Mouse (Mus musculus) kidney, postnatal 36 days (tissue): Measurements from ENCODE around the gene Kpna1.
"Not testable (repeated sequence)": the region's sequence is repeated elsewhere in the genome, so short reads cannot be mapped to it uniquely, and the experiment has no call there.

Experiments
- DNase-seq, 2 experiments: peaks; one replicate each; pipeline ENCODE4 v3.0.0; 2021 to 2022; ENCODE audit warnings: mixed read lengths in 2 of 2

Gene Kpna1

DNA sequence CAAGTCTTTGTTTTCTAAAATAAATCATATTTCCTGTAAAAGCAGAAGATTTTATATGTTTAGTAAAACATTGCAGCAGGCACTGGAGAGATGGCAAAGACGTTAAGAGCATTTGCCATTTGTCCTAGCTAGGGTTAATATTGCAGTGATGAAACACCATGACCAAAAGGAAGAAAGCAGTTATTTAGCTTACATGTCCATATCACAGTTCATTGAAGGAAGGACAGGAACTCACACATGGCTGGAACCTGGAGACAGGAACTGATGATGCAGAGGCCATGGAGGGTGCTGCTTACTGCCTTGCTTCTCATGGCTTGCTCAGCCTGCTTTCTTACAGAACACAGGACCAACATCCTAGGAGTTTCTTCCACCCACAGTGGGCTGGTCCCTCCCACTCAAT lies 13.8 kb downstream of the Kpna1 start:
- no peak for DNase-seq

DNA sequence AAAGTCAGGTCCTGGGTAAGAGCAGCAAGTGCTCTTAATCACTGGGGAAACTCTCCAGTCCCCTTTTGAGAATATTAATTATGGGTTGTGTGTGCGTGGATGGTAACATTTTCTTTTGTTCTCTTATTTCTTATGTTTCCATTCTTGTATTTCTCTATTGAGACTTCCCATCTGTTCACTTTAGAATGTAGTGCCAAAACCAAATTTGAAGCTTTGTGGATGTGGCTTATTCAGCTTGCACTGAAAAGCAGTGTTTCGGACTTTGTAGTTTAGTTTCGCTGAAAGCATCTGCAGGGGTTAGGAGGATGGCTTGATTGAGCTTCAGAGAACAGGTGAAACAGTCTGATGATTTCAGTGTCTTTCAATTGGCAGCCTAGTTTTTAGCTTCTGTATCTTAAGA lies 14.8 kb downstream of the Kpna1 start:
- no peak for DNase-seq

DNA sequence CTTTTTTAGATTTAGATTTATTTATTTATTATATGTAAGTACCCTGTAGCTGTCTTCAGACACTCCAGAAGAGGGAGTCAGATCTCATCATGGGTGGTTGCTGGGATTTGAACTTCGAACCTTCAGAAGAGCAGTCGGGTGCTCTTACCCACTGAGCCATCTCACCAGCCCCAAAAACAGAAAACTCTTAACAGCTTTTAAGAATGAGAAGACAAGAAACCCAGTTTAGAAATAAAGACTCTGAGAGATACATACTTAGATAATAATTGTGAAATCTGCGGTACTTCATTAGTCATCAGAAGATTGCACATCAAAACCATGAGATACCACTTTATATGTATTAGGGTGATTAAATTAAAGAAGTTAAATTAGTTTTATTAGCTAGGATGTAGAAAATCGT lies 20.3 kb downstream of the Kpna1 start:
- DNase-seq, result not testable (repeated sequence)

DNA sequence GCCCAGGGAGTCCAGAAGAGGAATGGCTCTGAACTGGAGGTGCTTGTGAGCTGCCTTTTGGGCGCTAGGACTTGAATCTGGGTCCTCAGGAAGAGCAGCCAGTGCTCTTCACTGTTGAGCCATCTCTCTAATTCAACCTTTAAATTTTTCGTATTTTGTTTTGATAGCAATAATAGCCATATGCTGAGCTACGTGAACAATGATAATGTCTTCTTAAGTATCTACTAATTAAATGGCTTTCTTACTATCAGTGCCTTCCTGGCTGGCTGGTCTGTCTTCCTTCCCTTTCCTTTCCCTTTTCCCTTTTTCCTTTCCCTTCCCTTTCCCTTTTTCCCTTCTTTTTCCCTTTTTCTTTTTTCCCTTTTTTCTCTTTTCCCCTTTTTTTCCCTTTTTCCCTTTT lies 29.8 kb downstream of the Kpna1 start:
- no peak for DNase-seq

DNA sequence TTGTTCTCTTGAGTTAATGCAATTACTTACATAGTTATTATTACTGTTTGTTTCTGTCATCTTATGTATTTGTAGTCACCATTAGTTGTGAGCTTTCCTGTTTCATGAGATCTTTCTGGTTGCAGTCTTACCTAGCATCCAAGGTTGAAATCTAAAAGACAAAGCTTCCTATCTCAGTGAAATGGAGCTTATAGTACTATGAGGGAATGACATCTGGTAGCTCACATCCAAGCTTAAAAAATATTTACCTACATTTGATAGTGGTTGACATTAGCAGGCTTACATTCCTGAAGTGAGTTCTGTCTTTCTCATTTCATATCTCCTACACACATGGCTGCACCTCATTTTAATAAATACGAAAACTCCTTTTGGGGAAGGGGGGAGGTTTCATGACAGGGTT lies 37.8 kb downstream of the Kpna1 start:
- no peak for DNase-seq

DNA sequence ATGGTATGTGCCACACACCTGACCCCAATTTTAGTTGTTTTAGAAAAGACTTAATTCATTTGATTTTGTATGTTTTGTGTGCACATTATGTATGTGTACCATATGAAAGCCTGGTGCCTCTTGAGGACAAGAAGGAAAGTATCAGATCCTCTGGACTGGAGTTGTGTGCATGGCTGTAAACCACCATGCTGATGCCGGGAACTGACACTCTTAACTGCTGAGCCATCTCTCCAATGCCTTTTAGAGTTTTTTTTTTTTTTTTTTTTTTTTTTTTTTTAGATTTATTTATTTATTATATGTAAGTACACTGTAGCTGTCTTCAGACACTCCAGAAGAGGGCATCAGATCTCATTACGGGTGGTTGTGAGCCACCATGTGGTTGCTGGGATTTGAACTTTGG lies 49.6 kb downstream of the Kpna1 start:
- DNase-seq, result not testable (repeated sequence)

DNA sequence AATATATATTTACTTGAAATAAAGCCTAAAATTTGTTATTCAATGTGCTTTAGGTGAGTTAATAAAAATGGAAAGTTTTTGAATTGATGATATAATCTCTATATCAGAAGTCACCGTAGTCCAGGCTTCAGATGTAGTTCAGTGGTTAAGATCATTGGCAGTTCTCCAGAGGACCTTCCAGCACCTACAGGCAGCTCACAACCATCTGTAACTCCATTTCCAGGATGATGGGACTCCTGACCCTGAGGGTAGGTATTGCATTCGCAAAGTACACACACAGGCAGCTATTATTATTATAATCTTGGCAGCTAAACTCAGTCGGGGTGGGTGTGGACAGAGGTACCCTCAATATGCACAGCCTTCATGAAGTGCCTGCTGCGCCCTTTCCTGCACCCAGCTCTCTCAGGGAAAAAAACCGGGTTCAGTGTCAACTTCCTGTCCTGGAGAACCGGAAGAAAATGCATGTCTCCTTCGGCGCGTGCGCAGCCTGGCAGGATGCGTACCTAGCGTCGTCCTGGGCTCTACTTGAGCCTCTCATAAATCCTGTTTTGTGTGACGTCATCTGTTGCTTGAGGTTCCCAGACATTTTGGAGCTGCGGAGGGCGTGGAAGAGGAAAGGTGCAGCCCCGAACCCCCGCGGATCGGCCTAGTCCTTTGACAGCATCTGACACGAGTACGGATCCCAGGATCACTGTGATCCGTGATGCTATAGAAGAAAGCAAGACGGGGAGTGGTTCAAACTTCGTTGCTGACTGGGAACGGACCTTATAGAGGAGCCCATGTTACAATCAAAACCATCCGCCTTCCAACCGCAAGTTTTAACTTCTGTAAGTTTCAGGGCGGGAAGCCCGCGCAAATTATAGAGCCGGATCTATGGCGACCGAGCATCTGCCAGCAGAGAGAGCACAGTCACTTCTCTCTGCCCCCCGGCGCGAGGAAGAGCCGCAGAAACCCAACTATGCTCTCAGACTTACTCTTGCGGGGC lies 62.4 kb downstream of the Kpna1 start, which contains the start of gene Wdr5b:
Gene Wdr5b, plus strand, starts transcription at position 551 of the 985 bp plus-strand sequence.
- DNase-seq, result peak; percentile 93 to 98

DNA sequence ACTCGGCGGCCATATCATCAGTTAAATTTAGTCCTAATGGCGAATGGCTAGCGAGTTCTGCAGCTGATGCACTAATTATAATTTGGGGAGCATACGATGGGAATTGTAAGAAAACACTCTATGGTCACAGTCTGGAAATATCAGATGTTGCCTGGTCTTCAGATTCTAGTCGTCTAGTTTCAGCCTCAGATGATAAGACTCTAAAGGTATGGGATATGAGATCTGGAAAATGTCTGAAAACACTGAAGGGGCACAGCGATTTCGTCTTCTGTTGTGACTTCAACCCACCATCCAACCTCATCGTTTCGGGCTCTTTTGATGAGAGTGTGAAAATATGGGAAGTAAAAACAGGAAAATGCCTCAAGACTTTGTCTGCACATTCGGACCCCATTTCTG lies 63.1 kb downstream of the Kpna1 start:
- DNase-seq, result no peak

DNA sequence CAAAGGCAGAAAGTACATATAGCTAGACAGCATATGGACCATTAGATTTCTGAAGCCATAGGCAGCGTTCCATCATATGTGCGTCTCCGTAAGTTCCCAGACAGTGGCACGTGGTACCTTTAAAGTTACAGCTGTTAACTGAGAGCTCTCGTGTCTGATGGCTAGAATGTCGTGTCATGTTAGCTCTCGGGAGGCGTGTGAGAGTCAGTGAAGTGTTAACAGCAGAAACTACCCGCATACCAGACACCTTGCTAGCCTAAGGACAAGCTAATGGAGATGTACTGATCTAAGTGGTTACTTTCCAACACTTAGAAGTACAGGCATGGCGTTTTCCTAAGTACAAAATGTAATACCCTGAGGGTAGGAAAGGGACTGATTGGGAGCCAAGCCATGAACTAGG lies 64.5 kb downstream of the Kpna1 start:
- no peak for DNase-seq

DNA sequence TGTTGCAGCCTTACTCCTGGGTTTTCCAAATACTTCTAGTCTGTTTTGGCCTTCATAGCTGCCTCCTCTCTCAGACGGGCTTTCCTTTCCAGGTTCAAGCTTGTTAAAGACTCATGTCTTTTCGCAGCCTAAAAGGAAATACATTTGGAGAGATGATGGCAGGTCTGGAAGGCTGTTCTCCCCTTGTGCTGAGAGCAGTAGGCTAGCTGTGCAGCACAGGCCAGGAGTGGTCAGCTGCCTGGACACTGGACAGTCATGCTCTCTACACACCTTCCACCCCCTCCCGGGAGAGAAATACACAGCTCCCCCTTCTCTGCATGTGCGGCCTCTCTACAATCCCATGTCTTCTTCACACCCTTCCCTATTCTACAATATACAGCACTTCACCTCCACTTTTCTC lies 65.4 kb downstream of the Kpna1 start:
- no peak for DNase-seq

DNA sequence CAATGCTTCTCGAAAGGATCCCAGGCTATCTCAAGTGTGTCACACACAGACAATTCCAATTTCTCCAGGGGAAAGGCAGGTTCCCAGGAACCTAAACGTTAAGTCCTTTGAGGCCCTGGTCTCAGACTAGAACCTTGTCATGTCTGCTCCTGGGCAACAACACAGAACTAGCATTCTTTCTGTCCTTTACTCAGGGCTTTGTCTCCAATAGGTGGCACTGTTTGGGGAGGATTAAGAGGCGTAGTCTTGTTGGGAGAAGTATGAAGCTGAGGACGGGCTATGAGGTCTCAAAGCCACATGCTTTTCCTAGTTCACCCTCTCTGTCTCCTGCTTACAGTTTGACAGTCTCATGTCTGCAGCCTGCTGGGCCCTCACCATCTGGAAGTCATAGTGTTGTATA lies 69.0 kb downstream of the Kpna1 start:
- DNase-seq, result no peak

DNA sequence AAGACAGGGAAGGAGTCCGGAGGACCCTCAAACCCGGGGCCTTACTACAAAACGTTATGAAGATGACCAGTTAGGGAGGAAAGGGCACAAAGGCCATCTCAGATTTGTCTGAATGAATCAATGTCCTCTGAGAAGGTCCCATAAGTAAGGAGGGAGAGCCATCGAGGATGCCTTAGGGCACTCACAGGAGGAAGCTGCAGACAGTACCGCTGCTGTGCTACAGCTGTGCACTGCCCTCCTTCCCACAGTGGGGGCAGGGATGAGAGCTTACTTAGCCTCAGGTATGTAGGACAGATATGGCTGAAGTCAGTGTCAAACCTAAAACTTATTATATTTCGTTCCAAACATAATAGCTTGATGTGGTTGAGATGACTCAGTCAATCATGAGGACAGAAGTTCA lies 72.9 kb downstream of the Kpna1 start:
- DNase-seq, result no peak

DNA sequence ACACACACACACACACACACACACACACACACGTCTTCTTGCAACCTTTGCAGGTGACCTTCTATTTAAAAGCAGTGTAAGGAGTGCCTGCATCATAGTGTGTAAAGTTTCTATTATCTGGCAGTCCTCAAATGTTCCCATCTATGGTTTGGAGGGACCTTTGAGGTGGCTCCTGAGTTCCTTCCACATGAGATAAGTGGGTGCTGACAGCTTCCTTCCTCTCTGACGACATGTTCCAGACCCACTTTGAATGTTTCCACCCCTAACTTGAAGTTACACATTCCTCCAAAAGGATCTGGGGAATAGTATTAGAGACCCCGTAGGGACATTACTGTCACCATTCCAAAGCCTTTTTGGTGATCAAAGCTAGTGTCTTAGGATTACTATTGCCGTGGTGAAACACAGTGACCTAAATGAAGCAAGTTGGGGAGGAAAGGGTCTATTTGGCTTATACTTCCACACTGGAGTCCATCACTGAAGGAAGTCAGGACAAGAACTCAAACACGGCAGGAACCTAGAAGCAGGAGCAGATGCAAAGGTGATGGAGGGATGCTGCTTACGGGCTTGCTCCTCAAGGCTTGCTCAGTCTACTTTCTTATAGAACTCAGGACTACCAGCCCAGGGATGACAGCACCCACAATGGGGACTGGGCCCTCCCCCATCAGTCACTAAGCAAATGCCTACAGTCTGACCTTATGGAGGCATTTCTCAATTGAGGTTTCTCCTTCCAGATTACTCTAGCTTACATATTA lies 75.2 kb downstream of the Kpna1 start:
- no peak for DNase-seq

DNA sequence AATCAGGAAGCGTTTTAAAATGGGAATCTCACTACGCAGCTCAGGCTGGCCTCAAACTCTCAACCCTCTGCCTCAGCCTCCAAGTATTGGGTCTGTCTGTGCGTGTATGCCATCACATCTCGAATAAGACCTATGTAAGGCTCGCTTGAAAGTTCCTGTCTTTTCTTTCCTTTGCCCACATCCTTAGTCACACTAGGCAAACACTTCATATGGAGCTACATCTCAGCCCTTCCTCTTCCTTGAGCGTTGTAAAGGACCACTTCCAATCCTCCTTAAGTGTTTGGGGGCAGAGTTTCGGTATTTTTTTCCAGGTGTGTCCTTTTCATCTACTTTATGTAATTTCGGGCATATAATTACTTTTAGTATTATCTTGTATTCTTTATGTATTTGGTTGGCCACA lies 76.4 kb downstream of the Kpna1 start:
- no peak for DNase-seq

DNA sequence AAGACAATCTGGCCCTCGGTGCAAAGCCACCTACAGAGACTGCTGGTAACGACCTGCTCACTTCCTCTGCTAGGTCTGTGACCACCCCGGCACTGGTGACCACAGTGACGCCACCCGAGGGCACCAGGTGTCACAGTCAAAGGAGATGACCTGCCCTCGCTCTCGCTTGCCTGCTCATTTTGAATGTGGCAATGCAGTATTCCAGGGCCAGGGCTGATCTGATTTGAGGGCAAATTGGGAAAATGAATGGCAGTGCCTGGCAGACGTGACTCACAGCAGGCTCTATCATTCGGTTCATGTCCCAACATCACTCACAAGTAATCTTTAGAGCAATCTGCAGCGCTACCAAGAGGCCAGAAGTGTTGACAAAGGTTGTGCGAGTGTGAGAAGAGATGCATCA lies 77.9 kb downstream of the Kpna1 start:
- DNase-seq, result no peak

DNA sequence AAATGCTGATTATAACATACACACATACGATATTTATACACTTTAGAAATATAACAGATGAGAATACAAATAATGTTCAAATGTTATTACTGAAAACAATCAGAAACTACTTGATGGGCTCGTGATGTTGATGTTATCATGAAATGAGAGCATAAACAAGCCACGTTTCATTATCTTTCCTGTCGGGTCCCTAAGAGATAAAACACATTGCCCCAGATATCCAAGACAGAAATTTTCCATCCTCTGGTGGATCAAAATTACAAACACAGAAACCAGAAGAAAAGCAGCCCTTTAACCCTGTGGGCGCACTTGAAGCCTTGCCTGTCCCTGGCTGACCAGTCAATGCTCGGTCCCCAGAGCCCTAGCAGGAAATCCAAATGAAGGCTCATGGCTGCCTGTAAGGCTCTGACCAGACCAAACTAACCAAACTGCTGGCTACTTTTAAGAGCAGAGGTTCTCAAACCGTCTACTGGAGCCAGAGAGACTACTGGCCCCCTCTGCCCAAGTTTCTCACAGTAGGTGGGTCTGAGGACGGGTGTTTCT lies 79.5 kb downstream of the Kpna1 start:
- DNase-seq, result peak; percentile 23 to 29

DNA sequence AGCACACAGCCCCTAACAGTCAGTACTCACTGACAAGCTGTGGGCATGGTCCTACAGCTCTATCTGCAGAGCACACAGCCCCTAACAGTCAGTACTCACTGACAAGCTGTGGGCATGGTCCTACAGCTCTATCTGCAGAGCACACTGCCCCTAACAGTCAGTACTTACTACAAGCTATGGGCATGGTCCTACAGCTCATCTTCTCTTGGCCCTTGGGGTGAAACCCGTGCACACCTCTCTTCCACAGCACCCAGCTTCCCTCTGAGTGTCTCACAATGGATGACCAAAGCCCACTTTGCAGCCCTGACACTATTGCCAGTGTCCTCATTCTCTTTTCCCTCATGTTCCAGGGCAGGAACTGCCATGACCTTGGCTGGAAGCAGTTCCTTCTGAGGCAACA lies 84.0 kb downstream of the Kpna1 start:
- DNase-seq, result not testable (repeated sequence)

DNA sequence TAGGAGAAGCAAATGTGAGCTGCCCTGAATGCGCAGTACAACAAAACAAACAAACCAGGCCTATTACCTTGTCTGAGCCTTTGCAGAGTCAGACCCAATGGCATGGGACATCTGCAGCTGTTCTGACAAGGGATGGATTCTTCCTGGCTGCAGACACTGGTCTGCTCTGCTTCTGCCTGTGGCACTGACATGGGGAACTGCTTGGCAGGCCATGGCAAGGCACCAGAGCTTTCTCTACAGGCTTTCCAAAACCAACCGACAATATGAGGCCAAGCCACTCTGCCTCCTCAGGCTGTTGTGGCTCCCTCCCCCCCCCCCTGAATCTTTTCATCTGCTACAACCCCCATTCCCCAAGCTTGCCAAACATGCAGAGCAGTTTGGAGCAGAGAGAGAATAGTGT lies 84.8 kb downstream of the Kpna1 start:
- no peak for DNase-seq

DNA sequence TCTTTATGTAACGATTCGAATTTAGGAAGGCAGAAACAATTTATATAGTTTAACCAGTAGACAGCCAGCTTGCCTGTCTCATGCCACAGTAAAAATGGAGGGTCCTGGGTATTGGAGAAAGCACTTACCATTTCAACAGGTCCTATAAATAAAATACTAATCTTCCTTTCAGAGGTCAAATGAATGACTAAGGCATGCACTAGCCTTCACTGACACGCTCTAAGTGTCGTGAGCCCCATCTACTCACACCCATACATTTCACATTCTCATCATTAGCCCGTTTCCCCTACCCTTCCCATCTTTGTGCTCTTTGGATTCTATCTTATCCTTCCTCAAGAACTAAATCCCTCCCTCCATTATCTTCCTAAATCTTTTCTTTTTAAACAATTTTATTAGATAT lies 86.4 kb downstream of the Kpna1 start:
- no peak for DNase-seq

DNA sequence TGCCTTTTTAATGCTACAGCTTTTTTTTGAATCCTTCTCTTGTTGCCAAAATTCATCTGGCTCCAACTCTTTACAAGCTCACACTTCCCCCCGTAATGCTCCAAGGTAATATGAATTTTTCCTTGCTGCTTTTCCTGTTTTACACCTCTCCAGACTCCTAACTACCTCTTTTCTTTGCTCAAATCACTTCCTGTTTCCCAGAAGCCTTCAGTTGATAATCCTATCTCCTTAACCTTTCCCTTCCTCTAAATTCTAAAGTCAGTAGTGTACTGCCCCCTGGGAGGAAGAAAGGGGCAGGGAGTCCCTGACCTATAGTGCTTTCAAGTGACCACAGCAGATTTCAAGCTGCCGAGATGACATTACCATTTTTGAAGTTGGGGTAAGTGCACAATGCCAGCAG lies 89.1 kb downstream of the Kpna1 start:
- DNase-seq, result no peak

DNA sequence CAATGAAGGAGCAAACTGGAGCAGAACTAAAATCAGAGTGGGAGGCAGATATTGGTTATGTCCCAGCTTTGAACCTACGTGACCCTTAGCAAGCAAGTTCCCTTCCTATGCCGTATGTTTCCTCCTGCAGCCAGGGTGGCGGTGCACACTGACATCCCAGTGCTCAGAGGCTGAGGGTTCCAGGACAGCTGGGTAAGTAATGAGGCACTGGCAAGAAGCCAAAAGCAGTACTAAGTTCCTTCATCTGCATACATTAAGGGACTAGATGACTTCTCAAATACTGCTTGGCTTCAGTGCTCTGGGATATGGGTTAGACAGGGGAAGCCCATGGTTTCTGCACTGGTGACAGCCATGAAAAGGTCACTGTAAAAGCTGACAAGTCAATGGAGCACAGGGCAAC lies 89.8 kb downstream of the Kpna1 start:
- no peak for DNase-seq

DNA sequence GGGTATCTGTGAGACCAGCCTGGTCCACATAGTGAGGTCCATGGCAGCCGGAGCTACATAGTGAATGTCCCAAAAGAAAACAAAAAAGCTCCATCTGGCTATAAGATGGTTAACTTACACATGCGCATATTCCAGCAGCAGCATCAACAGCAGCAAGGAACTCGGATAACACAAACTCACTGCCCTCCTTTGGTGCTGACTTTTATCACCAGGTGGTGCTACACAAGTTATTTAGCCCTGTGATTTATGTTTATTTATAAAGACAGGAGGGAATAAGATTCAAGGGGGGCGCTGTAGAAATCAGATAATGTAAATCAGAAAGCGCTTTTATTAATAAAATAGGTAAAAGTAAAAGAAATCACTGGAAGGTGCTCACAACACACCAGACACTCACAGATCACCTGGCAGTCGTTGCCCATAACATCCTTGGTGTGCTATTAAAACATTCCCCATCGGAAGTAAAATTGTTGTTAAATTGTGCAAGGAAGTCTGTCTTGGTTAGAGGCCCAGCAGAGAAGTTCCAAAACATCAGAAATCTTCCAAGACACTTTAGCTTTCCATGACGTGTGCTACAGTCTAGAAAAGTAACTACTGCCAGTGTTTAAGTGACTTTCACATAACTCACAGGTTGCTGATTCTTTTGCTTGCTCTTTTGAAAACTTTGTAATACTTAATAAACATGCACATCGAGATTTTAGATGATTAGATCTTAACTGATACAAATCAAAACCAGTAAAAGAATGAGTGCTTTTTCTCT lies 91.4 kb downstream of the Kpna1 start:
- no peak for DNase-seq

DNA sequence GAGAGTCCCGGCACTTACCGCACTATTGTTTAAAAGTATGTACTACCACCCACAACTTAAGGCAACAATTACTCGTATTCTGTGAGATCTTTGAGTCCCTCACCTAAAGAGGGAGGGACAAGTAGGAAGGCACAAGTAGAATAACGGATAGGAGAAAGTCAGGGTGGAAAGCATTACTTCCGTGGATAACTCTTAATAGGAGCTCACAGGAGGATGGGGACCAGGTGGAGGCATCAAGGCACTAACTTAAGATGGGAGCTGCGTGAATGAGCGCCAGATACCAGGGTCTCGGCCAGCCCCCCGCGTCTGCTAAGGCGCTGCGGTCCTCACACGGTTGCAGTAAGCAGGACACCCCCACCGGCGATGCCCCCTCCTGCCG lies 92.5 kb downstream of the Kpna1 start:
- no peak for DNase-seq
